Mouse (Mus musculus) G1E (cell line): ENCODE data around the gene Insr.

Experiments used
- CTCF ChIP-seq: IDR thresholded peaks from 2 replicates; pipeline ENCODE4 v1.5.1; 2012; ENCODE audit warnings: low read depth, low read length, inconsistent platforms, mixed read lengths
- GATA1 ChIP-seq: IDR thresholded peaks from 2 replicates; pipeline ENCODE4 v1.6.1; 2012; ENCODE audit warnings: borderline replicate concordance, low read length, inconsistent platforms, mixed read lengths
- TAL1 ChIP-seq: conservative IDR thresholded peaks from 2 replicates; pipeline ENCODE4 v1.6.1; 2012; ENCODE audit warnings: low read depth, low read length, inconsistent platforms, mixed read lengths

- TF ChIP-seq CTCF = no peak
- TF ChIP-seq GATA1 = no peak
- TF ChIP-seq TAL1 = no peak
Measured at GRCm38 (mm10) chr8:3309636-3310035, 30.2 kb upstream of the Insr start.
